Mouse (Mus musculus): ENCODE data around the gene Dnmt1. TPM values are rescaled to one million over a fixed set of nuclear protein-coding genes. Genes with fewer than 3 reads are reported as not detected.
A peak's percentile ranks its signal among the peaks of the same experiment; 100 is the strongest.

The Dnmt1 gene
- total RNA-seq, 4 experiments from 2014 or later, result 5.5 to 6.0 (median 5.8) TPM

GRCm38 (mm10) chr9:20943911-20944310 is 15.8 kb downstream of the Dnmt1 start:
- DNase-seq (ENCODE audit: low spot score in 2 of 2), result no peak

- no peak for DNase-seq (ENCODE audit: low spot score in 2 of 2)
These were observed 16.3 kb downstream of the Dnmt1 start for GRCm38 (mm10) chr9:20943396-20943795.

GRCm38 (mm10) chr9:20923258-20923657 is 36.4 kb downstream of the Dnmt1 start:
- no peak for DNase-seq (ENCODE audit: low spot score in 2 of 2)

- no peak for DNase-seq (ENCODE audit: low spot score in 2 of 2)
These were observed 43.5 kb downstream of the Dnmt1 start for GRCm38 (mm10) chr9:20916160-20916559.

- no peak for DNase-seq (ENCODE audit: low spot score in 2 of 2)
These were observed 49.7 kb downstream of the Dnmt1 start for GRCm38 (mm10) chr9:20909948-20910347.

- DNase-seq (ENCODE audit: low spot score in 2 of 2), result no peak
These were observed 57.6 kb downstream of the Dnmt1 start for GRCm38 (mm10) chr9:20902174-20902491.

GRCm38 (mm10) chr9:20901466-20902173 is 58.1 kb downstream of the Dnmt1 start:
- DNase-seq (ENCODE audit: low spot score in 2 of 2), result no peak

- DNase-seq (ENCODE audit: low spot score in 2 of 2), result peak; percentile 70 to 77
These were observed 61.1 kb downstream of the Dnmt1 start, which contains the start of gene Eif3g for GRCm38 (mm10) chr9:20898511-20899073. Gene Eif3g (minus strand): TSS chr9:20898623.

- no peak for DNase-seq (ENCODE audit: low spot score in 2 of 2)
These were observed 61.8 kb downstream of the Dnmt1 start for GRCm38 (mm10) chr9:20897736-20898510.

GRCm38 (mm10) chr9:20895382-20895781 is 64.3 kb downstream of the Dnmt1 start:
- DNase-seq (ENCODE audit: low spot score in 2 of 2), result no peak

- DNase-seq (ENCODE audit: low spot score in 2 of 2), result no peak
These were observed 65.1 kb downstream of the Dnmt1 start for GRCm38 (mm10) chr9:20894629-20895028.

- DNase-seq (ENCODE audit: low spot score in 2 of 2), result no peak
These were observed 65.9 kb downstream of the Dnmt1 start for GRCm38 (mm10) chr9:20893590-20894343.

- no peak for DNase-seq (ENCODE audit: low spot score in 2 of 2)
These were observed 66.6 kb downstream of the Dnmt1 start for GRCm38 (mm10) chr9:20893069-20893468.

GRCm38 (mm10) chr9:20892104-20892653 is 67.5 kb downstream of the Dnmt1 start:
- DNase-seq (ENCODE audit: low spot score in 2 of 2), result no peak

- no peak for DNase-seq (ENCODE audit: low spot score in 2 of 2)
These were observed 68.2 kb downstream of the Dnmt1 start for GRCm38 (mm10) chr9:20891339-20892103.

GRCm38 (mm10) chr9:20890411-20890810 is 69.3 kb downstream of the Dnmt1 start:
- DNase-seq (ENCODE audit: low spot score in 2 of 2), result no peak

- DNase-seq (ENCODE audit: low spot score in 2 of 2), result no peak
These were observed 70.2 kb downstream of the Dnmt1 start for GRCm38 (mm10) chr9:20889185-20890141.

- DNase-seq (ENCODE audit: low spot score in 2 of 2), result no peak
These were observed 71.3 kb downstream of the Dnmt1 start for GRCm38 (mm10) chr9:20888386-20888765.

GRCm38 (mm10) chr9:20887704-20888385 is 71.8 kb downstream of the Dnmt1 start, which contains the start of gene Ppan:
Gene Ppan (plus strand): TSS chr9:20888175.
- DNase-seq (ENCODE audit: low spot score in 2 of 2), result peak; percentile 89 to 93

All from gastrocnemius, adult 8-10 months (tissue).